Mouse (Mus musculus) E14TG2a.4 (cell line): ENCODE results near the gene Prickle2.

Experiments
- CTCF ChIP-seq: conservative IDR thresholded peaks from 2 replicates; pipeline ENCODE4 v1.5.1; 2014; ENCODE audit warnings: low read length
- POU5F1 ChIP-seq: IDR thresholded peaks from 2 replicates; pipeline ENCODE4 v1.6.1; 2014; ENCODE audit warnings: low read length, borderline replicate concordance

- TF ChIP-seq CTCF (no peak), POU5F1 (no peak)
Observed at GRCm38 (mm10) chr6:92596340-92596739, 109.6 kb downstream of the Prickle2 start.
